Mouse (Mus musculus) inflammation-experienced regulatory T-cells, adult 6 months (primary cell): ENCODE measurements around the gene Kctd18. TPM values are rescaled to one million over a fixed set of nuclear protein-coding genes. Genes with fewer than 3 reads are reported as not detected.
A peak's percentile ranks its signal among the peaks of the same experiment; 100 is the strongest.

ENCODE experiments used
- ATAC-seq: one replicate; pipeline ENCODE4 v1.8.0; 2017
- polyA plus RNA-seq, 3 experiments: library from polyadenylated mRNA; unstranded; fragments of 100-300 nt; shearing (Covaris generic); gene quantifications; one replicate each; pipeline ENCODE4 v1.2.1; 2017

Kctd18 gene
- polyA plus RNA-seq, 3 experiments from 2014 or later: 22.6 to 27.9 (median 25.0) TPM

DNA sequence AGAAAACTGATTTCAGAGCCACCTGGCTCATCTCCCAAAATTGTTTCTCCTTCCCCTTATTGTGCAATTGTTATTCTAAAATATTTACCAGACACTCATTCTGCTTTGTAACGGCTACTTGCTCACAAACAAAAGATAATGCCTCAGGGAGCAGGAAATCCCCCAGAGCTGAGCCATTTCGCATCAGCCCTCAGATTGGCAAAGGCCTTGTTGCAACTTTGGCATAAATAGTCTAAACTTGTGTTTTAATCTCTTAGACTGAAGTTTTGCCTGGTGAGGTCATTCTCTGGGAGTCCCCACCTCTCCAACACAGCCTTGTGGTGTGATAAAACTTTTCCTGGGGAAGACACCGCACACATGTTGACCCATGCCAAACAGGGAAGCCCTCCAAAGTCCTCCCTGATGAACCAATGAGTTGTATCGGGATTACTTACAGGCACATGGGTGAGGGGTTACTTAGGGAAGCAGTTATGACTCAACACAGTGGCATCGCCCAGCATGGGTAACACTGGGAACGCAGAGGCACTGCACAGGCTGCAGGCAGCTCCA, 29.6 kb downstream of the Kctd18 start:
- ATAC-seq: no peak

DNA sequence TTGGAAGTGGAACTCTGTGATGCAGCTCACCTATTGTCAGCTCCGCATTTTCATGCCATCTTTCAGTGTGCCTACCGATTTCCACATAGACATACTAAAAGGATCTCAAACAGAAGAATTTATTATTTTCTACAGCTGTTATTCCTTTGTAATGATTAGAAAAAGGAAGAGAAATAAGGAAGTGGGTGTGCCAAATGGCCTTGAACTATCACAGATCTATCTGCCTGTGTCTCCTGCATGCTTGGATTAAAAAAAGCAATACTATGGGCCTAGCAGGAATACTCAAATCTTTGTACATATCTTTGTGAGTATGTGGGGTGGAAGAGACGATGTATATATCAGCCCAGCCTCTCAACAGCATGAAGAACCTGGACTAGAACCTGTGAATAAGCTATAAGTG, 41.9 kb downstream of the Kctd18 start:
- no peak for ATAC-seq

DNA sequence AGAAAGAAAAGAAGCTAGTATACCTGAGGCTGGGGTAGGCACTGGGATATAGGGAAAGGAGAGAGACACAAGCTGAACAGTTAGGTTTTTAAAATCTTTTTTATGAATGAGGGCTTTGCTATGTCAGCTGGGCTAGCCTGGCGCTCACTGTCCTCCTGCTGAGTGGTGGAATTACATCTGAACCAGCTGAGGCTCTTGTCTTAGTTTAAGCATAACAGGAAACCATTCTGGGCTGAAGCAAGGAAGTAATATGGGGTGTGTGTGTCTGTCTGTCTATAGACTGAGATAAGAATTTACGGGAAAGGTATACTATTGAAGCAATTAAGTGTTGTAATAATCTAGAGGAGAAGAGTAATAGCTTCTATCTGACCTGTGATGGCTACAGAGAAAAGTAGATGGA, 47.2 kb downstream of the Kctd18 start:
- no peak for ATAC-seq

DNA sequence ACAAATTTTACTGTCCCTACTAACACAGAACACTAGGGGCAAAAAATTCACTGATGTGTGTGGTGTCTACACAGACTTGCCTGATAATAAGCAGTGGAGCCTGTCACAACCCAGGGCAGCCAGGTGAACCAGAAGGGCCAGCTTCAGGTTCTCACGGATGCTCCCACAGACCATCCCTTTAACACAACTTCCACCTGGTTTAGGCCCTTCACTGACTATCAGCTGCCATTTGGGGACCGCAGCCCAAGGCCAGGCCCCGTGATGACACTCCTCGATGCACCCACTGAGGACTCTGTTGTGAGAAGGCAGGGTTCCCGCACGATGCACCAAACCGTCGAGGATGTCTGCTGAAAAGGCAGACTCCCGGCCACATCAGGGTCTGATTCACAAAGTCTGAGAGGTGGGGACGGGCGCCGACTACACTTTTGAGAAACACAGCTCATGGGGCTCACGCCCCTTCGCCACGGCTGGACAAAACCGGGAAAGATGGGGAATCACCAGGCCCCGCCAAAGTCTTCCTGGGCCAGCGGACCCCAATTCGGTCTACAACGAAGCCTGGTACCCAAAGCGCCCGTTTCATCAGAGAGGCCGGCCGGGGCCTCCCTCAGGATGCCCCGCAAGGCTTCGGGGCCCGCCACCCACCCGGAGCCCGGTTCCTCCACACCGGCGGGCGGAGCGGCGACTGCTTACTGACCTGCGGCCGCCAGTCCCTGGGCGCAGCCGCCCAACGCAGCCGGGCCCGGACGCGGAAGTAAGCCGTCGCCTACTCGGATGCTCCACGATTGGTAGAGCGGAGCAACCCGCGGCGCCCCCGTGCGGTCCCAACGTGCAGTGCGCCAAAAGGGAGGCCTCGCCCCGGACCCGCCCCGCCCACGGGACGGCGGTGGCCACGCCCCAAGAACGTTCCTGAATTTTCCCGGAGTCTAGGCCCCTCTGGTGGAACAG, 49.2 kb downstream of the Kctd18 start:
- peak; percentile 94 for ATAC-seq

DNA sequence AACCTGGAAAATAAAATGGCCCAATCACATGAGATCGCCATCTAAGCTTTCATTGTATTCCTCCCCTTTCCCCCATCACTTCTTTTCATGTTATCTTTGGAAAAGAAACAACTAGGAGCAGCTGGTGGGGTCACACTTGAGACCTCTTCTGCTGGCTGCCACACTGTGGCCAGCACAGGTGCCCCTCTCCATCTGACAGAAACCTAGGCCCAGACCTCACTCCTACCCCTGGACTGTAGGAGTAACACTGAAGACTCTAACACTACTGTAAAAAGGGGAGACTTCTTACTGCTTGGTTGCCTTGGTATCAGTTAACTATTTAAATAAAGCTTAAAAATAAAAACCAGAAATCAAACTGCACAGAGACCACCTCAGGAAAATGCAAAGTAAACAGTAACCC, 63.0 kb downstream of the Kctd18 start:
- no peak for ATAC-seq

DNA sequence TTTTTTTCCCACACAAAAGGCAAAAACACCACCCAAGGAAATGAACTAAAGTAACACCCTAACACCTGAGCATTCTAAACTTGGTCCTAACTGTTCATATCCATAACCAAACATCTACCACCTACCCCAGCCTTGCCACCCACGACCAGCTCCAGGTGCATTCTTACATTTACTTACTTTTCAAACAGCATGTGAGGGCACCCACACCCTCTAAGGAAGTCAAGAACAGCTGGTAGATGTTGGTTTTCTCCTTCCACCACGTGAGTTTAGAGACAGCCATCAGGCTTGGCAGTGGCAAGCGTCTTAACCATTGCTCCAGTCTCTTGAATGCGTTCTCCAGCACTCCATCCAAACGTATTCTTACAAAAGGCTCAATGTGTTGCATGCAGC, 64.4 kb downstream of the Kctd18 start:
- ATAC-seq: no peak

DNA sequence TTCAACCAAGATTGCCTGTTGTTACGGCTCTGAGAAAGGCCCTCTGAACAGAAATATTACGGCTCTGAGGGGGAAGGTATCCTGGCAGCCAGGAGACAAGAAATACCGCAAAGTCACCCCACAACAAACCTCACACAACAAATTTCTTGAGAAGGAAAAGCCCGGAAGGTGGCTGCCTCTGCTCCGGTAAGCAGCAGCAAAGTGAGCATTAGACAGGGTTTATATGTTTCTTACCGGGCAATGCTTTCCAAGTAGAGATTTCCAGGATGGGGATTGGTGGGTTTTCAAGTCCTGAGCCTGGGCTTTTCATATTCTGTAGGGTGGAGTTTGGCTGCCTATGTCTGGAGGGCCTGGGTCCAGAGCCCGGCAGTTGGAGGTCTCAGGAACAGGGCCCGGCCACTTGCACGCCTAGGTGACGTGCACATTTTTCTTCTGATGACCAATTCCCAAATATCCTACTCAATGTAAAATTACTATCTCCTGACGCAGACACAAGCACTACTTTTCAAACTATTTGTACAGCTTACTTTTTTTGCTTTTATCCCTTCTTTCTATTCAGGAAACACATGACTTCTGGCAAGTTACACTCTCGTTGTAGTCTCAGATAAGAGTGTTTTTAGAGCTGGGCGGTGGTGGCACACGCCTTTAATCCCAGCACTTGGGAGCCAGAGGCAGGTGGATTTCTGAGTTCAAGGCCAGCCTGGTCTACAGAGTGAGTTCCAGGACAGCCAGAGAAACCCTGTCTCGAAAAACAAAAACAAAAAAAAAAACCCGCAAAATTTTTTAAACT, 65.0 kb downstream of the Kctd18 start:
- no peak for ATAC-seq

DNA sequence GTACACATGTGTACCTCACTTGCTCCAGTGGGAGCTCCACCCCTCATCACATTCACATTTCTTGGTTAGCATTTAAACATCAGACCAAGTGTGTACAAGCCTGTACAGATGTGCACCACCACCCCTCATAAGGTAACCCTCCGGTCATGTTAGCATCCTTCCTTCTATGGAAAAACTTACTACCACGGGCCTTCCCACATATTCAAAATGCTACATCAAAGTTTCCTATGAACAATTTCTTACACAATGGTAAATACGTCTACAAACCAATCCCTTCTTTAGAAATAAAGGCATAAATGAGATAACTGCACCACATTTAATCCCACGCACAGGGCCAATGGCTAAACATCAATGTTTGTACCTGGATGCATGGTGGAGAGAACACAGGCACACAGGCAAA, 66.2 kb downstream of the Kctd18 start:
- ATAC-seq: no peak

DNA sequence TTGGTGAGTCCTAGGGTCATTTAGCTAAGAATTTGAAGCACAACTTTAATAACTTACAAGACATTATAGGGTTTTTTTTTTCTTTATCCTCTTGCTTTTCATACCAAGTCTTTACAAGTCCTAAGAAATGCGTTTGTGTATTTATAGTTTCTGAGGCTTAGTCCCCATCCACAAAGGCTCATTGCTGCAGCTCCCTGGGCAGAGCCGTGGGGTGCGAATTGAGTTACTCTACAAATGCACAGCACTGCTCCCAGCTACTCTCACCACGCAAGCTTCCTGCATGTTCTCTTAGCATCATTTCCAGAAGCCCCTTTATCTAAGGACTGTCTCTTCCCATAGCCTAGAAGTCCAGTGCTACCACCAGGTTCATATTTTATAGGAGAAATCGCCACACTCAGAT, 69.0 kb downstream of the Kctd18 start:
- ATAC-seq: no peak

DNA sequence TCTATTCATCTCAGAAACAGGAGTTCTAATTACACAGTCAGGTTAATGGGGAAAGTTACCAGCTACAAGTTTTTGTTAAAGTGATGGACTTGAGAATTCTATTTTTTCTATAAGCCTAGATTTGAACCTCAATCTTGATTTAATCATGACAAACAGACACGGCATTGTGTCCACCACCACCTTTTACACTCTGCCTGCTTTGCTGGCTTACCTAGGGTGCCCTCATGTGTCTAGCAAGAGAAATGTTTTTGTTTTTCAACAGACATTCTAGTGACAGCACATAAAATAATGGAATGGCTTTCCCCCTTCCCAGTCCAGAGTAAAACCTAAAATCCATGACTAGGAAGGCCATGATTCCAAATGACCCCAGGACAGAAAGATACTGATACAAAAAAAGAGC, 69.6 kb downstream of the Kctd18 start:
- ATAC-seq: no peak

DNA sequence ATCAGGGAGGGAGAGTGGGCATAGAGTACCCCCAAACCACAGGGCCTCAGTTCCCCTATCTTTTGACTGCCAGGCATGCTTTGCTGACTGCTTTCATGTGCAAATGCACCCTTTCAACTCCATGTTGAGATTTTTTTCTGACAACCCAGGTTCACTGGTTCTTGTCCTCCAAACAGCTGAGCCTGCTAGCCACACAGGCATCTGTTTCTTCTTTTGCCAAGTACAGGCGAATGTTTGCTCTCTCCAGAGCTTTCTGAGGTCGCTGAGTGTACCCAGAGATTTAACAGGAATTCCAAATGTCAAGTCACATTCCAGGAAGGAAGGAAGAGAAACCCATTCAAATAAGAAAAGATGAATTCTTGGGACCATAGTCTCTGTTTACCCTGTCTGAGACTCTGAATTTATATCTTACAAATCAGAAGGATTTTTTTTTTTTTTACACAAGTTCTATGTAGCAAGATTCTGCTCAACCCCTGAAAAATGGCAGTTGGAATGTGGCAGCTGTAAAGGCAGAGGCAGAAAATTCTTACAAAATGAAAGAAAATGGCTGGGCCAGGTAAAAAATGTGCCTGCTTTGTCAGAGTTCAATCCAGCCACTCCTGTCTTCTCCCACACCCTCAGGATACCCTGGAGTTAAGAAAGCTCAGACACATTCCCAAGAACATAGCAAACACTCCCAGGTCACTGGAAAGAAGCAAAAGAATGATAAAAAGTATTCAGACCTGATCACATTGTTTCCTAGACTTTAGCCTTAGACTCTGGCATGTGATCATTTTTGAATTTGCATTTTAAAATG, 71.0 kb downstream of the Kctd18 start:
- ATAC-seq: no peak

DNA sequence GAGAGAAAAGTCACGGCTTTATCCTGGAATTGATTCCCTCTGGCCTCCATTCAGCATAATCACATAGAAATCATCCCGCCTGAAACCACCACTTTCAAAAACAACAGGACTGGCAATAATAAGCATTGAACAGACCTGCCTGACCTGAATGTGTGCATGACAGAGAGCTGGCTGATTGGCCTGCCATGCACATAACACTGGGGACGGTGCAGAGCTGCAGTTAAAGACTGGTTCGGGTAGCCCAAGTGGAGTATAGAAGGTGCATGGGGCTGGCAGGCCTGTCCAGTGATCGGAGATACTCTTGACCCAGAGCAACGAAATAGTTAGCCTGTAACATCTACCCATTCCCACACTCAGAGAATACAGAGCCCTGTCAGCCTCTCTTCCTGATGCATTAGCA, 76.5 kb downstream of the Kctd18 start:
- ATAC-seq: no peak

DNA sequence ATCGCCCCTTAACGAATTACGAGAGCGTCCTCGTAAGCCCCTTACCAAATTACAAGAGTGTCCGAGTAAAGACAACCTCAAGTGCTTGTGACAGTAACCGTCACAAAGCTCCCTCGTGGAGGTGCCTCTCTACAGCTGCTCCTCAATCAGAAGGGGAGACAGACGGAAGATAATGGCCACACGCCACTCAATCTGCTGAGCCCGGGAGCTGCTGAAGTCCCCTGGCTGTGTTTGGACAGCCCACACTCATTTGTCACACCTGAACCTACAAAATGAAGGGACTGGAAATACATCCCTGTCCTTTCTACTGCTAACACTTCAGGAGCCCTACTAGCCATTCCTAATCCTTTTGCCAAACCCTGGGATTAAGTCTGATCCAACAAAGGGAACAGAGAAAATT, 77.0 kb downstream of the Kctd18 start:
- ATAC-seq: no peak

DNA sequence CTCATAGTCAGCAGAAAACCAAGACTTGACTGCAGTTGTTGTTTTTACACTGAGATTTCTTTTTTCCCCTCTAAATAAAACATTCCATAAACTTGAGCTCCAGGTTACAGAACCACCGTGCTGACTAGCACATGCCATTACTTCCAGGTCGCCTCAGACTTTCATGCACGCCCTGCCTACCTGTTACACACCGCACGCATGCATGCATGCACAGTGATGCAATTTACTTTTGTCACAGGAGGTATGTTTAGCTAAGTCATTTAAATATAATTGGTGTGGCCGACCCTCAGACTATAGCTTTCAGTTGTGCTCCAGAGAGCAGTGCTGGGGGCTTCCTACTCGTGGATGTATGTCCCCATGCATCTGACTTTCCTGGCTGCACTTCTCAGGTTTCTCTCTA, 77.7 kb downstream of the Kctd18 start:
- ATAC-seq: no peak

DNA sequence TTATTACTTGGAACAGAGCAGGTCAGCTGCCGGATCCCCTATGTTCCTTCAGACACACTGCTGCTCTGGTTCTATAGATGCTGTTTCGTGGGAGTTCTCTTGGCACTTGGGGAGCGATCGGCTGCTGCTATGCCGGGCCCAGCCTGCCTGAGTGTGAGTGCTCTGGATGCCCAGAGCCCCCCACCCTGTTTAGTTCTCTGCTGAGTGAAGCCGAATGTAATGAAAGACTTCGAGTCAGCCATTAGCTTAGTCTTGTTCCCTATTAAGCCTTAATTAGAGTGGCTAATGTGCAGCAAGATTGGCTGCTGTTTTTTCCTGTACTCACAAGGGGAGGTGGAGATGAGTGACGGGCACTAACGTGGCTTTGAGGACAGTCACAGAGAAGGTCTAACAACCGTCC, 78.1 kb downstream of the Kctd18 start:
- no peak for ATAC-seq

DNA sequence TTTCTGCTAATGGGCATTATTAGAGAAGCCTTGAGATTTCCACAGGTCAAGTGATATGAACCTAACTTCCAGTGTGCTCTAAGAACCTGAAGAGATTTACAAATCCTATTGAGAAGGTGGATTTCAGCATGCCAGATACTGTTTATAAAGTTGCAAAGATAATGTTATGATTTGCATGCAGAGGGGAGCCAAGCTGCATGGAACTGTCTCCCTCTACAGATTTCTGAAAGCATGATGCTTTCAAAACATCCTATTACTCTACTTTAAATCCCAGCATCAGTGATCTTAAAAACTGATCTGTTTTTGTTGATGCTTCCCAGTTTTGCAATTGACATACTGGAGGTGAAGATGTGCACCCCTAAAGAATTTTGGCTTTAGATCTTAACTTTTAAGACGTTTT, 84.5 kb downstream of the Kctd18 start:
- ATAC-seq: no peak

DNA sequence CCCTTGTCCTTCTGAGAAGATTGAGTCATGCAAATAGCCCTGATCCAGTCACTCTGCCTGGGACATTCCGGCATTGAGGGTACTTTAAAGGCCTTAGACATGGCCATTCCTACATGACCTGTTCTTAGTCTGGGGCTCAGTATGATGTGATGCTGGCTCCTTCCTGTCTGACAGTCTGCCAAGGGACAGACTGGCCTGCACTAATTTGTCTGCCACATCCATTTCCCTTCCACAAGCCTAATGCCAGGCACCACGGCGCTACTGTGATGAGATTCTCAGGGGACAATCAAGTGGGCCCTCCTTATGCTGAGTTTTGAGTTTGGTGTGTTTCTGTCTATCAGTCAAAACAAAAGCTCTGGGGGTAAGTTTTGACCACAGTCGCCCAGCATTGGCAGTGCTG, 100.2 kb downstream of the Kctd18 start:
- no peak for ATAC-seq

DNA sequence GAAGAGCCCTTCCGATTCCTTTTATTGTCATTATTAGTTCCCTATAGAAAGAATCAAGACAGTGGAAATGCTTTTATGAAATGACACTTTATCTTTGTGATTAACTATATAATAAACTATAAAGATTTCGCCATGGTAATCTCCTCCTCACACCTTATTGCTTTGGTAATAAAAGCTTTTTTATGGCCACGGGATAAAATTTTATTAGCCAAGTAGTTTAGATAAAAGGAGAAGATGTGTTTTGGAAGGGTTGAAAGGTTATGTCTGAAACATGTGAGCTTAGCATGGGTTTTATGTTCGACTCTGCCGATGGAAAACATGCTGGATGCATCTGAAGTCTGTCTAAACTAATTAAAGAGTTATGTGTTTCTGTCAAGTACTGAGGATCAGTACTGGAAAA, 101.4 kb downstream of the Kctd18 start:
- no peak for ATAC-seq

DNA sequence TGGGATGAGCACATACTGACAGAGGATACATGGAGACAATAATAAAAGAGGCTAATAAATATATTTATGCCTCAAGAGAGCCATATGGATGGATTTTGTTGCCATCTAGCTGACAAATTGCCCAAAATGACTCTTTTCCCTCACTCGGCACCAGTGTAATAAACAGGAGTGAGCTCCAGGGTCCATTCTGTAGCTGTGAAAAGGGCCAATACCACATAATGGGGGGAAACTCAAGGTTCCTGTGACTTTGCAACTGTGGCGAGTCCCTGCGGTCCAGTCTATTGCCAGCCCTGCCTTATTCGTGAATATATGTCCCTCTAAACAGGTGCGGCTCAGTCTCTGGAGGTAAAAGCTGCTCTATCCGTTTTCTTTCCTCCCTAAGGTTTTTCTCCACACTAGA, 107.2 kb downstream of the Kctd18 start:
- no peak for ATAC-seq

DNA sequence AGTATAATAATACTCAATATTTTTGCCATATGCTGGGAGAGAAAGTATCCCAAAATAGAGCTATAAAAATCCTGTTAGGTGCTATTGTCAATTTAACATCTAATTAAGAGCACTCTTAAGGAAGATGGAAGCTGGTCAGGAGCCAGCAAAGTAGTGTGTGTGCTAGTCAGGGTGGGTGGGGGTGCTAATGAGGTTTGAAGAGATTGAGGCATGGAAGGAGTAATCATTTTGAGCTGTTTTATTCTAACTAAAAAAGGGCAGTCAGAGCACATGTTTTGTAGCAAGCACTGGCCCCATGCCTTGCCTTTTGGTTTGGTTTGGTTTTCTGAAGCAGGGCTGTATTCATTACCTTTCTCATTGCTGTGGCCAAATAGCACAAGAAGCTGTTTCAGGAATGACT, 112.4 kb downstream of the Kctd18 start:
- no peak for ATAC-seq

DNA sequence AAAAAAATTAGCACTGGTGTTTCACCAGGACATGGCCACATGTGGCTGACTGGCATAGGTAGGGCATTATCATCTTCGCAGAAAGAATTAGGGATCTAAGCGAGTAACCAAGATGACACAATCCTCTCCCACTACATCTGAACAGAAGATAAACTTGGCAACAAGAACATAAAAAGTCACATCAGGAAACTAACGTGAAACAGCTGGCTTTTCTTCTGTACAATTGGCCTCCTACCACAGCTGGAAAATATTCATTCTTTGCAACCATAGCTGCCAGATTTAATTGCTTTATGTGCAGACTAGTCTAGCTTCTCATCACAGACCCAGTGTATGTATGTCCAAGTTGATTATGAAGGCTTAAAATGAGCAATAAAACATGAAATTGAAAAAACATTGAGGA, 112.8 kb downstream of the Kctd18 start:
- ATAC-seq: no peak
